Mouse (Mus musculus) CH12F3 (cell line): ENCODE measurements around the gene Padi3.

ENCODE experiments used
- in situ Hi-C: fragments of 300-500 bp; cut with MboI; formaldehyde crosslinking; loops from 2 replicates; pipeline ENCODE4 v1.14.3; 2020; ENCODE audit warnings: low sequenced_read_pairs

Gene Padi3

DNA sequence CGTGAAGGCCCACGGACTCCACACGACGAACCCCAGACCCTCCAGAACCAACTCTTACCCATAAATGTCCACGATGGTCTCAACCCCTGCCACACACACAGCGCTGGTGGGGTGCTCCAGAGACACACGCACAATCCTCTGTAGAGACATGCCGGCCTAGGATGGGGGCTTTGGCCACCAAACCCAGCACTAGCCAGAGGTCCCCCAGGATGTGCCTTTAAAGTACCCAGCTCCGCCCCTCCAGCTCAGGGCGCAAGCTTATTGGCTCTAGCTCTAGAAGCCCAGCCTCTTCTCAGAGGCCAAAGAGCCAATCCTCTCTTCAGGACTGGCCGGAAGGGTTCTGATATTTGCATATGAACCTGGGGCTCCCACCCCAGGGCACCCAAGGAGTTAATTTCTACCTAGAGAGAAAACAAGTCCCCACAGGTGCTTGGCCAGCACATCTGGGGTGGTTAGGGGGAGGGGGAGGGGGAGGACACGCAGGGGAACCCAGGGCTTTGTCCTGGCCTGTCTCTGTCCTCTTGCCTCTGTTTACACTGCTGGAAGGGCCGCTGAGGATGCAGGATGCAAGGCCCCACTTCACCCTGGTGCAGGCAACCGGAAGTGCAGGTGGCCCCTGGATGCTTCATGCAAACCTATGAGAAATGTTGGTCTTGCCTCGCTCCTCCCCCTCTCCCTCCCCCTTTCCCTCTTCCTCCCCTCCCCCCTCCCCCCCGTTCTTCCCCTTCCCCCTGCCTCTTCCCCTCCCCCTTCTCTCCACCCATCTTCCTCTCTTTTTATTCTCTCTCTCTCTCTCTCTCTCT is at the start of gene Padi3:
Padi3 (minus strand) TSS at position 191 of the 803 bp plus-strand sequence.
- in situ Hi-C loops, result no loop called here

DNA sequence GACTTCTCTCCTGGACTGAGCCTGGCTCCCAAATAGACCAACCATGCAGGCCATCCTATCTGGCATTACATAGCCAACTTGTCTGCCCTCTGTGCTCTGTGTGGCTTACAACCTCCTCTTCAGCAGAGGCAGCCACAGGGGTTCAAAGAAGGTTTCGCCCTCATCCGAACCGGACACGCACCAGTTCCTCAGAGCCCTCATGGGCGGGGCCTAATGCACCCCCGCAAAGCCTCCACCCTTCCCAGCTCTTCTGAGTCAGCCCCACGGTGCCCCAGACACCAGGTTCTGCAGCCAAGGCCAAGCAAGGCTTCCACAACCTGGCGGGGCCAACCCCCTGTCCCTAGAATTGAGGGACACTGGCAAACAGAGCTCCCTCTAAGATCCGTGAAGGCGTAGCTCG is 48.8 kb upstream of the Padi3 start:
- in situ Hi-C loops, result no loop called here

DNA sequence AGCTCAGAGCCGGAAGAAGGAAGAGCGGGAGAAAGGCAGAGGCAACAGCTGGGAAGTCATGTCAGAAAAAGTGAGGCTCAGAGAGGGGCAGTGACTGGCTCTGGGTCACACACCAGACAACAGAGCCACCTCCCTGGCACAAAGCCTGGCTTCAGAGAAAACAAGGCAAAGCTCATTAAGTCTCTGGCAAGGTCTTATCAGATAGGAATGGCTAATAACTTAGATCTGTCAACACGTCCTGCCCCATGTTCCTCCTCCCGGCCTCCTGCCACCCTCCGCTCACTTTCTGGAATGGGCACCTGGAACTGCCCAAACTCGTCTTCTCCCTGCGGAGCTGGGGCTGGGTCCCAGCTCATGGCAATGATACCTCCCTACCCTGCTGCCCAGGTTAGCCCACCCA is 47.4 kb upstream of the Padi3 start:
- in situ Hi-C loops, result no loop called here

DNA sequence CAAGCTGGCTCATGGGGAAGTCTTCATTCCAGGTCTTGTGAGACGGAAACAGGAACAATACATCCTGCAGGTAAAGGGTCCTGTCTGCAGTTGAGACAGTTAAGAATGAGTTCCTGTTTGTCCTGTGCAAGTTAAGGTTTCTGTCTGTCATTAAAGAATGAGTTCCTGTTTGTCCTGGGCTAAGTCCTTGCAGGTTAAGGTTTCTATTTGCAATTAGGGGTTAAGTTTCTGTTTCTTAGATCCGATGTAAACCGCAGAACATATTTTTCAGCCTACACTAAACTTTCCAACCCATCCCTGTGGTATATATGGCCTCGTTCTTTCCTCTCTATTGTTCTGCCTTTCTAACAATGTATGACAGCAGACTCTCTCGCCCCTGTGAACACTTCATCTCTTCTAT is 46.6 kb upstream of the Padi3 start:
- in situ Hi-C loops, result no loop called here

DNA sequence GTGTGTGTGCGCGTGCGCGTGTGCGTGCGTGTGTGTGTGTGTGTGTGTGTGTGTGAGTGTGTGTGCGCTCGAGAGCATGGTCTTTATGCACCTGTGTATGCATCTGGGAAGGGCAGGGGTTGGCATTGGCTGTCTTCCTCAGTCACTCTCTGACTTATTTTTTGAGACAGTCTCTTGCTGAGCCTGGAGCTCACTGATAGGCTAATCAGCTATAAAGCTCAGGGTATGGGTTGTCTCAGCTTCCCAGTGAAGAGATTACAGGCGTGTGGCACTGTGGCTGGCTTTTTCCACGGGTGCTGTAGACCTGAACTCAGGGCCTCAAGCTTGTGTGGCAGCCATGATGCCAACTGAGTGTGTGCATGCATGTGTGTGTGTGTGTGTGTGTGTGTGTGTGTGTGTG is 44.7 kb upstream of the Padi3 start:
- in situ Hi-C loops, result no loop called here

DNA sequence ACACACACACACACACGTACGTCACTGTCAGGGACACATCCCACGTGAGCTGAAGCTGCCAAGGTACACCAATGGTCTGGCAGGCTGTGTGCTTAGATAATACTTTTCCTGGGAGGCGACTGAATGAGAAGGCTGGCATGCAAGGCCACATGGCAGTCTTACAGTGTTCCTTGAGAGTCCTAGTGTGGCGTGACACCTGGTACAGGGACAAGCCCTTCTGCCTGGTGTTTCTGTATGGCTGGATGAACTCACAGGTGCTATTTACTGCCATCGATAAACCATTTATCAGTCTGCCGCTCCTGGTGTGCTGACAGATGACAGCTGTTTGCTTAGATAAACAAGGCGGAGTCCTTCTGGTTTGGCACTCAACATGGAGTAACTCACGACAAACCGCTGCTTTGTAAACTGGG is 44.0 kb upstream of the Padi3 start:
- in situ Hi-C loops, result no loop called here

GRCm38 (mm10) chr4:140853626-140854025 is 43.2 kb upstream of the Padi3 start:
- in situ Hi-C loops, result no loop called here

DNA sequence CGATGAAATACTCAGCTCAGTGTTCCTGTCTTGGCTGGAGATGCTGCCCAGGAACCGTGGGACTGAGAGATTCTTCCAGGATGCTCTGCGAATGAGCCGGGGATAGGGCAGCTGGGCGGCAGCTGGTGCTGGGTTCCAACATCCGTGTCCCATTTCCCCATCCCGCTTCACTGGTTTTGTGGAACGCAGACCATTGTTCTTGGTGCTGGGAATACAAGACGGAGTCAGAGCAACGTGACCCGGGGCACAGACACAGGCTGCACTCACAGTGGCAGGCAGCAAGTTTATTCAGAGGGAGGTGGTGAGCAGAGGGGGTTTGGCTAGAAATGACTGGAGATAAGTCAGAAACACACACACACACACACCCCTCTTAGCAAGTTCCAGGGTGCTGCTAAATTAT is 38.9 kb upstream of the Padi3 start:
- in situ Hi-C loops, result no loop called here

GRCm38 (mm10) chr4:140845666-140846065 is 35.2 kb upstream of the Padi3 start, which contains the start of gene Padi1:
TSS of gene Padi1 (minus strand) at chr4:140845778.
- in situ Hi-C loops, result no loop called here

DNA sequence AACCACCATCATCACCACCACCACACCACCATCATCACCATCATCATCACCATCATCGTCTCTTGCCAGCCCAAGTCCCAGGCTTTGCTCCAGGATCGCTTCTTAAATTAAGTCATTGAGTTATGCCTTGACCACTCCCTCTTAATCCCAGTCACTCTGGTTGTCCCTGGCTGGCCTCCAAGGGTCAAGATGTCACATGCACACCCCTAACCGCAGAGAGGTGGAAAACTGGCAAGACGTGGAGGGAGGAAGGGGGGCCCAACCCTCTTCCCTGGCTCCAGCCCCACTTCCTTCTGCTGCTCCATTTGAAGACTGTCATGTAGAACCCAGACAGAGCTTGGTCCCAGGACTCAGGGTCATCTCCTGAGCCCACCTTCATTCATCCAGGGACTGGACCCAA is 34.5 kb upstream of the Padi3 start:
- in situ Hi-C loops, result no loop called here

DNA sequence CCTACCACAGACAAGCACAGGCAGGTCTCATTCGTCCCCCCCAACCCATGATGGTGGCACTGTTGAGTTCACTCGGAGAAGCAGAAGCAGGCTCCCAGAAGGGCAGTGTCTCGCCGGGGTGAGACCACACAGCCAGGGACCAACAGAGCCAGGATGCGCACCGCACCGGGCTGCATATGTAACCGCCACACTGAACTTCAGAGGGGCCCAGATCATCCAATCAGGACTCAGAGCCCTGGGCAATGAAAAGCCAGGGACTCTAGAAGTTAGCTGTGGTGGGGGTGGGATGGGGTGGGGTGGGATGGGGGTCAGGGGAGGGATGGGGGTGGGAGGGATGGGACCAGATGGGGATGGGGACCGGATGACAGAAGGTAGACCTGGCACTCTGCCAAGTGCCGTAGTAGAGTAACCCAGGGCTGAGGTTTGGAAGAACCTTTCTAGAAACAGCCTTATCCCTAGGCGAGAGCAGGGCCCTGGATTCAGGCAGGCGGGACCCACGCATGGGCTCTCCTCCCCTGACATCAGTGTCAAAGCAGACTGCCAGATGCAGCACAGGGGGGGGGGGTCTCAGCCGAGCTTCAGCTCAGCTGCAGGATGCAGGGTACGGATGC is 33.3 kb upstream of the Padi3 start:
- in situ Hi-C loops, result no loop called here

GRCm38 (mm10) chr4:140842909-140843308 is 32.5 kb upstream of the Padi3 start:
- in situ Hi-C loops, result no loop called here

GRCm38 (mm10) chr4:140837879-140838278 is 27.4 kb upstream of the Padi3 start:
- in situ Hi-C loops, result no loop called here

DNA sequence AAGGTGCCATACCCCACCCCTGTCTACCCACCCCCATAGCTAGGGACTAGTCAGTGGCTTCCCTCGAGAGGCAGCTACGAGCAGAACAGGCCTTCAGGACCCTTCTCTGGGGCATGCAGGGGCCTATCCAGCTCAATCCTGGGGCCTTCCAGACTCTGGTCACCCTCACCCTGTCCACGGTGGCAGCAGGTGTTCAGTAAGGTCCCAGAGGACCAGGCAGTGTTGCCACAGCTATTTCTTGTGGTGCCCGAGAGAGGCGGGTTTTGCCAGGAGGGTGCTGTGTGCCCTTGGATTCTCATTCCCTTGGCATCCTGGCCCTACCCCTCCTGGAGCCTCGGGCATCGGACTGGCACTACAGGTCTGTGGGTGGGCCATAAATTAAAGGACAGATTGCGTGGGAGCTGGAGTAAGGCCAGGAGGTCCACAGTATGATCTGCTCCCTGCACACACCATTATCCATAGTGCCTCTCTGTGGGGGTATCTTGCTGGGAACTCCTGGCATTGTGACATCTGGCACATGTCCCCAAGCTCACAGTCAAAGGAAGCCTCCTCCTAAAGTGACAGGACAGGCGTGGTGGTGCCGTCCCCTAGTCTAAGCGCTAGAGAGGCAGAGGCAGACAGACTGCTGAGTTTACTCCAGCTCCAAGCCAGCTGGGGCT is 25.9 kb upstream of the Padi3 start:
- in situ Hi-C loops, result no loop called here

GRCm38 (mm10) chr4:140835682-140836081 is 25.2 kb upstream of the Padi3 start:
- in situ Hi-C loops, result no loop called here

- in situ Hi-C loops, result no loop called here
Observed at GRCm38 (mm10) chr4:140834327-140834934, 24.0 kb upstream of the Padi3 start.

- in situ Hi-C loops, result no loop called here
Observed at GRCm38 (mm10) chr4:140832821-140833220, 22.4 kb upstream of the Padi3 start.

- in situ Hi-C loops, result no loop called here
Observed at GRCm38 (mm10) chr4:140831808-140832207, 21.4 kb upstream of the Padi3 start.

GRCm38 (mm10) chr4:140827237-140827636 is 16.8 kb upstream of the Padi3 start:
- in situ Hi-C loops, result no loop called here

DNA sequence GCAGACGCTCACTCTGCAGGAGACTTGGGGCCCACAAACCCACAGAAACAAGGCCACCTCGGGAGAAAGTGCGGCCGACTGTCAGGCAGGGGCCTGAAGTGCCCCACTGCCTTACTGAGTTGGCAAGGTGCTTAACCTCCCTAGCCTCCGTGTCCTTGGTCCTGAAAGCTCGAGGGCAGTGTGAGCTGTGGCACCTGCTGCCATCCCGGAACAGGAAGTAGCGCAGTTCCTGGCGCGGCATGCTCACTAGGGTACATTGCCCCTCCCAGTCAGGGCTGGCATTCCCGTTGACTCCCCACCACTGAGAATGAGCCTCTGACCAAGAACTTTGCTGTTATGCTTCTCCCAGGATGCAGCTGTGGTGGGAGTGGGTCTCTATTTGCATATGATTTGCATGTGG is 15.5 kb upstream of the Padi3 start:
- in situ Hi-C loops, result no loop called here

DNA sequence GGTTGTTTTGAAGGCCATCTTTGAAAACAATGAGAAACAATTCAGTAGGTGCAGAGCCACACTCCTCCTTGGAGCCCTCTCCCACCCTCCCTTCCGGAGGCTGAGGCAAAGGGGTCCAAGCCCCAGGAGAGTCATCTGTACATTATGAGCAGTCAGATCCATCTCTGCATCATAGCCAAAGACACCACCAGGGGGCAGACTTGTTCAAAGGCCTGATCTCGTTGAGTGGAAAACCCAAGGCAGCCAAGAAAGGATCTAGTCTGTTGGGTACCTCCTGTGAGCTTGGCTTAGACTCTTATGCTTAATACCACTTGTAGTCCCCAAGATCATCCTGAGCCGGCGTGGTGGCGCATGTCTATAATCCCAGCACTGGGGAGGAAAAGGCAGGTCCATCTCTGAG is 11.5 kb upstream of the Padi3 start:
- in situ Hi-C loops, result no loop called here

DNA sequence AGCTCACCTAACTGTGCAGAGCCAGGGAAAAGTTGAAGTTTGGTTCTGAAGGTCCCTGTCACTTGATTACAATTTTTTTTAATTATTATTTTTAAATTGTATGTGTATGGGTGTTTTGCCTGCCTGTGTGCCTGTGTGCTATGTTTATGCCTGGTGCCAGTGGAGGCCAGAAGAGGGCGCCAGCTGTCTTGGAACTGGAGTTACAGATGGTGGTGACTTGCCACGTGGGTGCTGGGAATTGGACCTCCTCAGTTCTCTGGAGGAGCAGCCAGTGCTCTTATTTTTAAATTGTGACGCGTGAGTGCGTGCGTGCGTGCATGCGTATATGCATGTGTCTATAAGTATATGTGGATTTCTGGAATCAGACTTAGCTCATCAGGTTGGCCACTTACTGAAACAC is 7.0 kb upstream of the Padi3 start:
- in situ Hi-C loops, result no loop called here
